Mouse (Mus musculus): ENCODE results near the gene 6430571L13Rik.
"Not testable (repeated sequence)": the region's sequence is repeated elsewhere in the genome, so short reads cannot be mapped to it uniquely, and the experiment has no call there.

Gene 6430571L13Rik

GRCm38 (mm10) chr9:107340267-107340859, at the start of gene 6430571L13Rik:
Gene 6430571L13Rik (plus strand): TSS chr9:107340602.
- DNase-seq (ENCODE audit: low spot score): peak; percentile 90

- no peak for DNase-seq (ENCODE audit: low spot score)
These were observed 49.5 kb upstream of the 6430571L13Rik start for GRCm38 (mm10) chr9:107290897-107291296.

- DNase-seq (ENCODE audit: low spot score): no peak
These were observed 46.2 kb upstream of the 6430571L13Rik start for GRCm38 (mm10) chr9:107294249-107294648.

DNA sequence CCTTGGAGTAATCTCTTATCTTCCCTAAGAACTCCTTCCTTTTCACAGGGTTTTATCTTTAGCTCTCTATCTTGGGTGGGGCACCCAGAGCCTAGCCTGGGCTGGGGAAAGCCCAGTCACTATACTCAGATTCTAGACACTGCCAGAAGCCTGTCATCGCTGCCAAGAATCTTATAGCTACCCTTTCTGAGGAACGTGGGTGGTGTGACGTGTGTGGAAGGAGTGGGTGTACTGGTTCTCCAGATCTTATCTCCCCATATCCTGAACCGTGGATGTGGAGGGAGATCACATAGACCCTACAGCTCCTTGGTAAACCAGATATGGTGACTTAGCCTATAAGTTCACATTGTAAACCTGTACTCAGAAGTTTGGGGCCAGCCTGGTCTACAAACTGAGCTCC, 44.8 kb upstream of the 6430571L13Rik start:
- DNase-seq (ENCODE audit: low spot score): no peak

GRCm38 (mm10) chr9:107296016-107296040, 44.6 kb upstream of the 6430571L13Rik start, which contains the start of gene Cish:
Gene Cish (plus strand): TSS chr9:107296026.
- no peak for DNase-seq (ENCODE audit: low spot score)

DNA sequence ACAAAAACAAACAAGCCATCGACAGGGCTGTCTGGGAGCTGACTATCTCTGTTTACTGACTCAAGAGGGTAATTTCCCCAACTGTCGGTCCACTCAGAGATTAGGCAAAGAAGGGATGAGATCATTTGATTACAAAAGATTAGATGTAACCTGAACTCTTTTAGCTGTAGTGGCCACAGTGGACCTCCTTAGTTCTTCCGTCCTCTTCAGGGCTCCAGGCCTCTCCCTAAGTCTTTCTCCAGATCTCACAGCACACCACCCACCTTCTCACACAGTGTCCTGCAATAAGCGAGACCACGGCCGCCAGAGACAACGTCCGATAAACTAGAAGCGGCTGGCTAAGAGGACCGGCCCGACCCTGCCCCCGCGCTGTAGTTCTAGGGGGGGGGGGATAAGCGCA, 44.4 kb upstream of the 6430571L13Rik start:
- DNase-seq (ENCODE audit: low spot score): no peak

DNA sequence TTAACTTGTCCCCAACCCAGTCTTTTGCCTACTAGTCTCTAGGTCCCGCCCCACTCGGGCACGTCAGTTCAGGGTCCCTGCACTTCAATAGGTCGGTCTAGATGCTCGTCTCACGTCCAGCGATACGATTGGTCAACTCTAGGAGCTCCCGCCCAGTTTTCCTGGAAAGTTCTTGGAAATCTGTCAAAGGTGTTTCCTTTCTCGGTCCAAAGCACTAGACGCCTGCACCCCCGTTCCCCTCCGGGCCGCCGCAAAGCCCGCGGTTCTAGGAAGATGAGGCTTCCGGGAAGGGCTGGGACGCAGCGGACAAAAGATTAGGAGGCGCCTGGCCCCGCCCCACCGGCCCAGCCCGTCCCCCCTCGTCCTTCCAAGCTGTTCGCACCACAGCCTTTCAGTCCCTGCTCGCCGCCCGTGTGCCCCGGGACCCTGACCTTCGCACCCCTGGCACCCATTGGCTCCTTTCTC, 43.9 kb upstream of the 6430571L13Rik start:
- peak; percentile 92 for DNase-seq (ENCODE audit: low spot score)

GRCm38 (mm10) chr9:107297059-107297458, 43.3 kb upstream of the 6430571L13Rik start:
- DNase-seq (ENCODE audit: low spot score): no peak

DNA sequence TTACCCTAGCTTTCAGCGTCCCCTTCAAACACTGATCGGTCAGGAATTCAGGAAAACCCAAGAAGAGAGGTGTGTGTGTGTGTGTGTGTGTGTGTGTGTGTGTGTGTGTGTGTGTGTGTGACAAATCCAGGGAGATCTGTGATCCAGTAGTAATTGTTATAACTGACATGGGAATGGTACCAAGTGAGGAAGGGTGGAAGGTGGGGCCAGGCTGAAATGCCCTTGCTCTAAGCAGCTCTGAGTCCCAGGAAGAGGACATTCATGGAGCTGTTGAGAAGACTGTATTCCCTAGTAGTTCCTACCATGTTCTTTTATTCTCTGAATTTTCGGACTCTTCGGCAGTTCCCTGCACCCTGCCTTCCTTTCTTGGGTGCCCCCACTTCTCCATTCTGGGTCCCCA, 42.7 kb upstream of the 6430571L13Rik start:
- no peak for DNase-seq (ENCODE audit: low spot score)

DNA sequence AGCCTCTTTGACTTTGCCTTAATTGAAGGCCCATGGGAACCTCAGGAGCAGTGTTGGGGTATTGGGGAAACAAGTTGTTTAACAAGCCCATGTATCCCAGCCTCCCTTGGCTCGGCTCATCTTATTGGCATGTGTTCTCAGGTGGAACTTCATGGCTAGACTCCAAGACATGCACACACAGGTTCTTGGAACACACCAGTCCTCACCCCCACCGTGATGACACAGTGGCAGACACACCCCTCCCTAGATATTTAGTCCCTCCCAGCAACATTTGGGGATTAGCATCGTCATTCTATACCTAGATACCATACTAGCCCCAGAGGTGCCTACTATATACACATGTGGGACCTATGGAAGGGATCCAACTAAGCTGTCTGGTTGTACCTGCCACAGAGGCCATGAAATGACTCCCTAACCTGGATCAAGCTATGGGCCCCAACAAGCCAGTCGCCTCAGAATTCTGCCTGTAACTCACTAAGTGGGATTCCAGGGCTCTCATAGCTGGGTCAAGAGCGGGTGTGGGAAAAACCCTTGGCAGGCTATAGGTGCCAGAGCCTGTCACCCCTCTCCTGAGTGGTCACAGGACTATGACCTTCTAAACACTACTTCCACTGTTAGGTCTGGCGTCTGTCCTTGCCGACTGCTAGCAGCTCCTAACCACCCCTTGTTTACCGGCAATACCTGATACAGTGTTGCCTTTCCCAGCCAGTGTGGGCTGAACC, 42.2 kb upstream of the 6430571L13Rik start:
- DNase-seq (ENCODE audit: low spot score): no peak

DNA sequence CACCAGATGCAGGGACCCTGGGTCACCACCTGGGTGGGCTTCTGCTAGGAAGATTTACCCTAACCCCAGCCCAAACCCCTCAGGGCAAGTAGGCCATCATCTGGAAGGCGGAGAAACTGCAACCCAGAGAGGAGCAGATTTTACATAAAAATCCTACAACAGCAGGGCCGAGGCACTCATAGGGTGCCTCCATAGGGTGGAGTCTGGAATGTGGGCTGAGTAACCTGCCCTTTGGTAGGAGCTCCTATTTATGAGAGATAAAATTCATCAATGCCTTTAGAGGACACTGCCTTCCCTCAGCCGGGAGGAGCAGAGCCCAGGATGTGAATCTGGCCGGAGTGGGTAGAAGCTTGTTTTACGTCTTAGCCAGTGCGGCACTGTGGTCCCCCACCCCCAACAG, 41.5 kb upstream of the 6430571L13Rik start:
- no peak for DNase-seq (ENCODE audit: low spot score)

DNA sequence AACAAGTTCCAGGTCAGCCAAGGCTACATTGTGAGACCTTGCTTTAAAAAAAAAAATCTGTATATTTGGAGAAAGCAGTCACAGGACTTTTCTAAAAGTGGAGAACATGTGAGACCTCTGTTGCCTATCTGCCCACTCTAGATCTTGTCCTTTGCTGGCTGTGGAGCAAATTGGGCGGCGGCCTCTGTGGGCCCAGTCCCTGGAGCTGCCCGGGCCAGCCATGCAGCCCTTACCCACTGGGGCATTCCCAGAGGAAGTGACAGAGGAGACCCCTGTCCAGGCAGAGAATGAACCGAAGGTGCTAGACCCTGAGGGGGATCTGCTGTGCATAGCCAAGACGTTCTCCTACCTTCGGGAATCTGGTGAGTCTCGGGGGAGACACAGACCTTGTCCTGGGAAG, 40.6 kb upstream of the 6430571L13Rik start:
- no peak for DNase-seq (ENCODE audit: low spot score)

GRCm38 (mm10) chr9:107300224-107300973, 40.0 kb upstream of the 6430571L13Rik start:
- no peak for DNase-seq (ENCODE audit: low spot score)

DNA sequence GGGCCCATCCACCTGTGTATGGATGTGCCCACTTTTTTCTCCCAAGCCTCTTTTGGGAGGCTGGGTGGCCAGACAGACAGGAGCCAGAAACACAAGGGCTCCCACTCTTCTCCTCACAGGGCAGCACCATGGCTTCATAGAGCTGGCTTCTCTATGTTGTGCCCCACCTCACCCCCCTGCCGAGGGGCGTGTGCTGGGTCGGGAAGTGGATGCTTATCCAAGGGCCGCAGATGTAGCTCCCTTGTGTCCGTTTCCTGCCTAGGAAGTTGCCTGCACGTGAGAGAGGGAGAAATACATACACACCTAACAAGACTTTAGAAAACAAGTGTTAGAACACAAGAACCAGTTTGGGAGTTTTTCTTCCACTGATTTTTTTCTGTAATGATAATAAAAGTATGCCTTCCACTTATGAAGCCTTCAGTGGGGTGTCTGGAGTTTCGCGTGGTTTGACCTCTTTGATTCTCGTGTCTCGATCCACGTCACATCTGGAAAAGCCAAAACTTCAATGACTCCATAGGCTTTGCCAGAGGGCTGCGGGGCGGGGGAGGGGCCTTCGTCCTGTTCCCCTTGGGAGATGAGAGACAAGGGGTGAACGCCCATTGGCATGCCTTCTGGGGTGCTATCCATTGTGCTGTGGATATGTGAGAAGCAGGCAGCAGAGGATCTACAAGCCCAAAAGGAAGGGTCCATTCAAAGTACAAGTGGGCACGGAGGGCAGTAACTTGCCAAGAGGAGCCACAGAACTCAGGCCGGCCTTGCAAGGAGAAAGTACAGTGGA, 38.7 kb upstream of the 6430571L13Rik start:
- no peak for DNase-seq (ENCODE audit: low spot score)

- DNase-seq (ENCODE audit: low spot score): no peak
These were observed 37.8 kb upstream of the 6430571L13Rik start for GRCm38 (mm10) chr9:107302592-107302991.

GRCm38 (mm10) chr9:107303121-107303820, 37.1 kb upstream of the 6430571L13Rik start:
- no peak for DNase-seq (ENCODE audit: low spot score)

DNA sequence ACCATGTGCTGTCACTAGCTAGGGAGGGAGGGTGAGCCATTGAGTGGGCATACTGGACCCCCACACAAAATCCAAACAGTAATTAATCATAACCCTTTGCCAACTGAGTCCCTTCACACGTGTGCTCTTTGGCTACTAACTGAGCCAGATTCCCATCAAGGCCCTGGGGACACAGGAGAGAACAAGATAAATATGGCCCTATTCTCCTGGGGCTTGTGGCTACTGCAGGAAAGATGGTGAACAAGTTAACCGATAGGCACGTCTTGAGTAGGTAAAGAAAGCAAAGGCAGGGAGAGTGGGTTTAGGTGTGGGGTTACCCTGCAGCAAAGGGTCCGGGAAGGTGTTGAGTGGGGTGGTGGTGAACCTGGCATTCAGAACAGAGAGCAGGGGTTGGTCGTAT, 36.5 kb upstream of the 6430571L13Rik start:
- DNase-seq (ENCODE audit: low spot score): no peak

- DNase-seq (ENCODE audit: low spot score): no peak
These were observed 36.0 kb upstream of the 6430571L13Rik start for GRCm38 (mm10) chr9:107304383-107304782.

- no peak for DNase-seq (ENCODE audit: low spot score)
These were observed 35.4 kb upstream of the 6430571L13Rik start for GRCm38 (mm10) chr9:107305012-107305411.

DNA sequence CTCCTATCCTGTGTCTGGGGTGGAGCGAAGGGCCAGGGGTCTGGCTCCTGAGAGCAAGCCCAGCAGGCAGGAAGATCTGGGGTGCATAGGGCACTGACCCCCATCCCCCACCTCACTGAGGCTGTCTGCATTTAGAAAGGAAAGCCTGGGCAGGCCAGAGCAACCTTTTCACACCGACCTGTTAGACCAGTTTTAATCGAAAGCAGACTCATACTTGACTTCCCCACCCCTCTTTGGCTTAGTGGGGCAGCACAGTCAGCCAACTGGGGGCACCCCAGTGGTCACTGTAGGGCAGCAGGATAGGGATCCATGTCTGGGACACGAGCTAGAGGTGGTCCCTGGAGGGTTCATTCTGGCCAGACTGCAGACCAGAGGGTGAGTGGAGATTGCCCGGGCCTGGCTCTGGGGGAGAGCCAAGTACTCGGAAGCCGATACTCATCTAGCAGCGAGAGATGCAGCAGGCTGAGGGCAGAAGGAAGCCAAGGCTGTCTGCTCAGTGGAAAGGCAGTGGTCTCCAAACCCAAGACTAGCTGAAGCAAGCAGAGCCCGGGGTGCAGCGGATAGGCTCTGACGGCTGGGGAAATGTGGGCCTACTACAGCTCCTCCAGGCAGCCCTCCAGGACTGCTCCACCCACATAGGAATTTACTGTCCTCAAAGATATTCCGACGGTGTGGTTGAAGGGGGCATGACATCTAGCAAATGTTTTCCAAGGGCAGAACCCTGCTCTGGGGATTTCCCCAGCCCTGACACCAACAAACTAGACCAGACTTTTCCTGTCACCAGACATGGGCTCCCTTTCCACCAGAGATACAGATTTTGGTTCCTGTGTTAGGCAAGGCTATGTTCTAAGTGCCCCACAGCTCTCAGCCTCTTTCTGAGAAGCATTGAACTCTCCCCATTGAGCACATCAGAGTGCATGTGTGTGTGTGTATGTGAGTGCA, 34.5 kb upstream of the 6430571L13Rik start:
- DNase-seq (ENCODE audit: low spot score): no peak

DNA sequence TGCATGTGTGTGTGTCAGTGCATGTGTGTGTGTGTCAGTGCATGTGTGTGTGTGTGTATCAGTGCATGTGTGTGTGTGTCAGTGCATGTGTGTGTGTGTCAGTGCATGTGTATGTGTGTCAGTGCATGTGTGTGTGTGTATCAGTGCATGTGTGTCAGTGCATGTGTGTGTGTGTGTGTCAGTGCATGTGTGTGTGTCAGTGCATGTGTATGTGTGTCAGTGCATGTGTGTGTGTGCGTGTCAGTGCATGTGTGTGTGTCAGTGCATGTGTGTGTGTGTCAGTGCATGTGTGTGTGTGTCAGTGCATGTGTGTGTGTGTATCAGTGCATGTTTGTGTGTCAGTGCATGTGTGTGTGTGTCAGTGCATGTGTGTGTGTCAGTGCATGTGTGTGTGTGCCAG, 33.7 kb upstream of the 6430571L13Rik start:
- not testable (repeated sequence) for DNase-seq (ENCODE audit: low spot score)
